Mouse (Mus musculus): ENCODE measurements around the gene Col4a3.

DNA sequence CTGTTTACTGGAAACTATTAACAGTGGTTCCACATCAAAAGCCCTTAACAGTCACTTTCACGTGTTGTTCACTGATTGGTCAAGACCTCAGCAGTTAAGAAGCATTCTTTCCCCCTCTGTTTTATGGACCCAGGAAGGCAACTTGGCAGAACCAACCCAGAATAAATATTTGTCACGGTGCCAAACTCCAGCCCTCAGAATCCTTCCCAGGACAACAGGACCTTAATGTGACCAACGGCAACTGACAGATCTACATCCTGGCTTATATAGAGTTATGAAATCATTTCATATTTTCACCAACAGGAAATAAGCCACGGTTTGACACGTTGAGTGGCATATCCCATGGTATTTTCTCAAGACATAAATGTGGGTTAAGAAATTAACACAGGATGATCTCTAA lies 46.7 kb upstream of the Col4a3 start:
- no peak for TF ChIP-seq CTCF (IDR thresholded peaks at IDR 0.05; ENCODE audit: borderline replicate concordance, insufficient read depth, low read length)
- no peak for TF ChIP-seq POLR2A (IDR thresholded peaks at IDR 0.05; ENCODE audit: low read depth, low read length)

Measured in embryonic fibroblast, embryonic 13.5 days (primary cell).